Mouse (Mus musculus) right cerebral cortex, adult 2 months (tissue): ENCODE data around the gene Slc43a3.
"Not testable (repeated sequence)": the region's sequence is repeated elsewhere in the genome, so short reads cannot be mapped to it uniquely, and the experiment has no call there.

ENCODE experiments used
- DNase-seq, 2 experiments: peaks; one replicate each; pipeline ENCODE4 v3.0.0; 2021 to 2022; ENCODE audit warnings: low spot score in 2 of 2

Slc43a3 gene

GRCm38 (mm10) chr2:84936474-84937429 is at the start of gene Slc43a3:
Gene Slc43a3, plus strand, starts transcription at chr2:84936579.
- DNase-seq: no peak

GRCm38 (mm10) chr2:84886821-84887281 is 49.5 kb upstream of the Slc43a3 start:
- DNase-seq: peak; percentile 43 to 55

GRCm38 (mm10) chr2:84887411-84888271 is 48.7 kb upstream of the Slc43a3 start:
- peak in 1 of 2 experiments; percentile 78 for DNase-seq

GRCm38 (mm10) chr2:84888657-84889315 is 47.6 kb upstream of the Slc43a3 start:
- DNase-seq: peak; percentile 83 to 85

GRCm38 (mm10) chr2:84889316-84890044 is 46.9 kb upstream of the Slc43a3 start:
- DNase-seq: peak; percentile 58 to 71

- DNase-seq: peak; percentile 84
Observed at GRCm38 (mm10) chr2:84890045-84890340, 46.4 kb upstream of the Slc43a3 start.

GRCm38 (mm10) chr2:84893359-84893758 is 43.0 kb upstream of the Slc43a3 start:
- peak in 1 of 2 experiments; percentile 12 for DNase-seq

GRCm38 (mm10) chr2:84895495-84896198 is 40.7 kb upstream of the Slc43a3 start:
- DNase-seq: no peak

GRCm38 (mm10) chr2:84896686-84897085 is 39.7 kb upstream of the Slc43a3 start:
- not testable (repeated sequence) for DNase-seq

GRCm38 (mm10) chr2:84912722-84913121 is 23.7 kb upstream of the Slc43a3 start:
- no peak for DNase-seq

GRCm38 (mm10) chr2:84913881-84914280 is 22.5 kb upstream of the Slc43a3 start:
- no peak for DNase-seq

GRCm38 (mm10) chr2:84915330-84915729 is 21.0 kb upstream of the Slc43a3 start:
- no peak for DNase-seq

- no peak for DNase-seq
Observed at GRCm38 (mm10) chr2:84916548-84917320, 19.6 kb upstream of the Slc43a3 start.

- no peak for DNase-seq
Observed at GRCm38 (mm10) chr2:84918188-84918587, 18.2 kb upstream of the Slc43a3 start.

GRCm38 (mm10) chr2:84919601-84920108 is 16.7 kb upstream of the Slc43a3 start:
- DNase-seq: no peak

- no peak for DNase-seq
Observed at GRCm38 (mm10) chr2:84930186-84930585, 6.2 kb upstream of the Slc43a3 start.

GRCm38 (mm10) chr2:84933992-84934648 is 2.3 kb upstream of the Slc43a3 start:
- no peak for DNase-seq

GRCm38 (mm10) chr2:84934649-84935007 is 1.8 kb upstream of the Slc43a3 start:
- DNase-seq: no peak

- no peak for DNase-seq
Observed at GRCm38 (mm10) chr2:84935065-84935464, 1.3 kb upstream of the Slc43a3 start.
